Mouse (Mus musculus) forebrain, embryonic 10.5 days (tissue): ENCODE results near the gene Samsn1. TPM values are rescaled to one million over a fixed set of nuclear protein-coding genes. Genes with fewer than 3 reads are reported as not detected.

ENCODE experiments used
- DNase-seq: peaks from one replicate; pipeline ENCODE4 v3.0.0-alpha.2; 2017; ENCODE audit warnings: low spot score; ENCODE audit errors: extremely low spot score
- H3K27ac ChIP-seq: fragments of 300-500 bp; sonication (generic); 2 replicates; pipeline ENCODE4 v1.5.1; 2016; ENCODE audit warnings: mild to moderate bottlenecking
- H3K27me3 ChIP-seq: fragments of 300-500 bp; sonication (generic); 2 replicates; pipeline ENCODE4 v1.6.1; 2016; ENCODE audit warnings: mild to moderate bottlenecking; ENCODE audit not compliant: poor library complexity, severe bottlenecking
- H3K36me3 ChIP-seq: fragments of 300-500 bp; sonication (generic); replicated peaks from 2 replicates; pipeline ENCODE4 v1.6.1; 2016; ENCODE audit warnings: mild to moderate bottlenecking, moderate library complexity
- H3K4me1 ChIP-seq: fragments of 300-500 bp; sonication (generic); 2 replicates; pipeline ENCODE4 v1.6.1; 2016
- H3K4me3 ChIP-seq: fragments of 300-500 bp; sonication (generic); 2 replicates; pipeline ENCODE4 v1.5.1; 2016; ENCODE audit warnings: mild to moderate bottlenecking, moderate library complexity
- H3K9me3 ChIP-seq: fragments of 300-500 bp; sonication (generic); 2 replicates; pipeline ENCODE4 v1.6.1; 2016; ENCODE audit warnings: mild to moderate bottlenecking, moderate library complexity
- WGBS: fragments of 180-500 bp; shearing (Covaris S2); methylation state at CpG from one replicate; pipeline ENCODE4 v1.1.7; 2016; 5-methylcytosine and 5-hydroxymethylcytosine counted together
- polyA plus RNA-seq: library from polyadenylated mRNA; unstranded; fragments of >200 nt; fragmentation: Nextera tagmentation; extraction: Ambion mirVana; gene quantifications from 2 replicates; pipeline ENCODE4 v1.2.1, GENCODE M21; 2016

Samsn1 gene
- polyA plus RNA-seq, 1 experiment from 2014 or later: 2.1 TPM

DNA sequence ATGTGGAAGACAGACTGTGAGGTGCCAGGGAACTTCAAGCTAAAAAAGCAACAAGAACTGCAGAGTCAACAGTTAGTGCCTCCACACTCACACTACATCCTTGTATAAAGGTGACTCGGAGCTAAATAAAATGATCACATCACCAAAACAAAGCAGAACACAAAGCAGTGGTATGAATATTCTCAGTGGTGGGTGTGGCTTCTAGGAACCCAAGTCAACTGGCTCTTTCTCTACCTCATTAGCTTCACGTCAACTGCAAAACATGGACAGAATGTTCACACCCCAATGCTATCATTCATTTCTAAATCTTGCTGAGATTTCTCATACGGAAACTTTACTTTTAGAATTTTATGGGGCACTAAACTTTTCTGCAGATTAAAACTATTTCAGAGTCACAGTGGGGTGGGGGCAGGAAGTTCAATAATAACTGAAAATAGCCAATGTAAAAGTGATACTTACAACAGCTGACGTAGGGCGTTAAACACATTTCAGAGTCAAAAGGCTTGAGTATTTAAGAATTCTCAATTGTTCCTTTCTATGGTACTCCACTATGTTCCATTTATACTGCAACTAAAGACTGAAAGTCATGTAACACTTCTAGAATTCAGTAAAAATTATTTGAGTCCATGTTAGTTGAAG is 127.7 kb downstream of the Samsn1 start:
- Histone ChIP-seq H3K36me3 (no peaks in the 10 kb centered on the region), H3K4me1 (no peaks in the 10 kb centered on the region), H3K27ac (no peak overlapping the region), H3K4me3 (no peak overlapping the region), H3K27me3 (no peaks in the 10 kb centered on the region), H3K9me3 (no peaks in the 10 kb centered on the region)
- no peak for DNase-seq
- 90% methylated on average over 5 of the region's 5 CpGs for WGBS

- no peaks in the 10 kb centered on the region for H3K4me1 ChIP-seq
- H3K9me3 ChIP-seq: no peaks in the 10 kb centered on the region
- no peak overlapping the region for H3K27ac ChIP-seq
- H3K36me3 ChIP-seq: no peaks in the 10 kb centered on the region
- H3K4me3 ChIP-seq: no peak overlapping the region
- 87% methylated on average over 1 of the region's 1 CpGs for WGBS
- no peaks in the 10 kb centered on the region for H3K27me3 ChIP-seq
- DNase-seq: no peak
Measured at GRCm38 (mm10) chr16:75893470-75893869, 128.6 kb downstream of the Samsn1 start.

GRCm38 (mm10) chr16:75889081-75889646 is 132.9 kb downstream of the Samsn1 start:
- Histone ChIP-seq H3K4me1 (no peaks in the 10 kb centered on the region), H3K27me3 (no peaks in the 10 kb centered on the region), H3K9me3 (no peaks in the 10 kb centered on the region), H3K4me3 (no peak overlapping the region), H3K27ac (no peak overlapping the region), H3K36me3 (no peaks in the 10 kb centered on the region)
- no peak for DNase-seq
- 55% methylated on average over 6 of the region's 6 CpGs for WGBS

GRCm38 (mm10) chr16:75887203-75887602 is 134.9 kb downstream of the Samsn1 start:
- Histone ChIP-seq H3K4me3 (no peak overlapping the region), H3K36me3 (no peaks in the 10 kb centered on the region), H3K27me3 (no peaks in the 10 kb centered on the region), H3K9me3 (no peaks in the 10 kb centered on the region), H3K27ac (no peak overlapping the region), H3K4me1 (no peaks in the 10 kb centered on the region)
- WGBS: 83% methylated on average over 6 of the region's 6 CpGs
- no peak for DNase-seq

GRCm38 (mm10) chr16:75878885-75879284 is 143.2 kb downstream of the Samsn1 start:
- 86% methylated on average over 2 of the region's 2 CpGs for WGBS

DNA sequence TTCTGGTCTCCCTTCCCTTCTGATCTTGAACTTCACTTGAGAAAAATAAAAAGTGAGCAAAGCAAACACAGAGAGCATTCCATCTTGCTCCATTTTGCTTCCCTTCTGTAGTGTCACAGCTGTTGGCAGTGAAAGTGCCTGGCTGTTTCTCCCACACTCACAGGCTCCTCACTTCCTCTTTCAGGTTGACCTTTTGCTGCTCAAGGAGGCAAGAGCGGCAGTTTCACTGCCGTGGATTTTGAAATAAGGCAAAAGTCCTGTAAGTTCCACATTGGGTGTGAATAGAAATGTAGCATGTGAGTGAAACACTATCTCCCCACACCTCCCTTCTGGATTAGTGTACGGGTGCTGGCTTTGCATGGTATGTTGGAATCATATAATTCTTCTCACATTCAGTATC is 144.9 kb downstream of the Samsn1 start:
- no peaks in the 10 kb centered on the region for H3K36me3 ChIP-seq
- no peaks in the 10 kb centered on the region for H3K9me3 ChIP-seq
- no peaks in the 10 kb centered on the region for H3K4me1 ChIP-seq
- no peak overlapping the region for H3K4me3 ChIP-seq
- no peak overlapping the region for H3K27ac ChIP-seq
- no peaks in the 10 kb centered on the region for H3K27me3 ChIP-seq
- no peak for DNase-seq
- WGBS: 87% methylated on average over 3 of the region's 3 CpGs

More at GRCm38 (mm10) chr16:75878885-75879284, 143.2 kb downstream of the Samsn1 start:
- Histone ChIP-seq H3K36me3 (no peaks in the 10 kb centered on the region), H3K9me3 (no peaks in the 10 kb centered on the region), H3K4me3 (no peak overlapping the region), H3K4me1 (no peaks in the 10 kb centered on the region), H3K27me3 (no peaks in the 10 kb centered on the region), H3K27ac (no peak overlapping the region)
- no peak for DNase-seq

GRCm38 (mm10) chr16:75875896-75876295 is 146.2 kb downstream of the Samsn1 start:
- no peak for DNase-seq
- WGBS: 89% methylated on average over 4 of the region's 4 CpGs
- Histone ChIP-seq H3K9me3 (no peaks in the 10 kb centered on the region), H3K27ac (no peak overlapping the region), H3K4me3 (no peak overlapping the region), H3K27me3 (no peaks in the 10 kb centered on the region), H3K36me3 (no peaks in the 10 kb centered on the region), H3K4me1 (no peaks in the 10 kb centered on the region)

DNA sequence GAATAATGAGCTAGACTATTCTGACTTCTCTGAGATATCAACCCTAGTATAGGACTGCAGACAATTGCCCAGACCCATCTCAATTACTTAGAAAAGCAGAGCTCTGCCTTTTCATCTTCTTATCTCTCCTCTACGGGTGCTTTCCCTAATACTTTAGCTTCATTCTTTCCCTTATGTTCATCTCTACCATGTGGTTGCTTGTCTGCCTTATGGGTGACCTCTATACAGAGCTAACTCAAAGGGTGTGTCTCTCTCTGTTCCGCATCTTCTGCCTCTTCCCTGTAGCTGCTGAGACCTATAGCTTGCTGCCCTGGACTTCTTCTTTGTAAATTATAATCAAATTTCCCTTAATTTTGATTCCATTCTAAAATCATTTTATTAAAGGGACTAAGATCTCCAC is 147.6 kb downstream of the Samsn1 start:
- no peaks in the 10 kb centered on the region for H3K4me1 ChIP-seq
- no peaks in the 10 kb centered on the region for H3K27me3 ChIP-seq
- no peaks in the 10 kb centered on the region for H3K9me3 ChIP-seq
- no peak overlapping the region for H3K4me3 ChIP-seq
- no peak for DNase-seq
- no peak overlapping the region for H3K27ac ChIP-seq
- H3K36me3 ChIP-seq: no peaks in the 10 kb centered on the region
- 82% methylated on average over 2 of the region's 2 CpGs for WGBS

DNA sequence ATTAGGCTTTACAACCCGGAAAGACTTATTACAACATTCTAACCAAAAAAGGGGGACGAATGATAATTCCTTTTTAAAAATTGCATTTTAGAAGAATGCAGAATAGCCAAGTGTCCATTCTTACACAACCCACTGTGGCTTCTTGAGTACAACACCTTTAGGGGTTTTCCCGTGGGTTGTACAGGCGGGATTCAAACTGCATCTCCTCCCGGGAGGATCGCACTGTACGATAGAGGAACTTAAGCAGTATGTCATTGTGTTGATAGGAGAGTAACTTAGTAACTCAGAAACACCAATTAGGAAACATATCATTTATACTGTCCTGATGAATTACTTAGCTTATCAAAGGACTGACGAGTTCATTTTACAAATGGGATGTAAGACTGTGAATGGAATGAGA is 149.8 kb downstream of the Samsn1 start:
- WGBS: 86% methylated on average over 8 of the region's 8 CpGs
- no peak for DNase-seq
- H3K4me1 ChIP-seq: no peaks in the 10 kb centered on the region
- no peaks in the 10 kb centered on the region for H3K27me3 ChIP-seq
- H3K9me3 ChIP-seq: no peaks in the 10 kb centered on the region
- no peak overlapping the region for H3K4me3 ChIP-seq
- H3K27ac ChIP-seq: no peak overlapping the region
- no peaks in the 10 kb centered on the region for H3K36me3 ChIP-seq

- no peaks in the 10 kb centered on the region for H3K27me3 ChIP-seq
- no peaks in the 10 kb centered on the region for H3K4me1 ChIP-seq
- no peaks in the 10 kb centered on the region for H3K36me3 ChIP-seq
- H3K4me3 ChIP-seq: no peak overlapping the region
- WGBS: 92% methylated on average over 6 of the region's 6 CpGs
- H3K27ac ChIP-seq: no peak overlapping the region
- no peak for DNase-seq
- no peaks in the 10 kb centered on the region for H3K9me3 ChIP-seq
Measured at GRCm38 (mm10) chr16:75867400-75867799, 154.7 kb downstream of the Samsn1 start.

DNA sequence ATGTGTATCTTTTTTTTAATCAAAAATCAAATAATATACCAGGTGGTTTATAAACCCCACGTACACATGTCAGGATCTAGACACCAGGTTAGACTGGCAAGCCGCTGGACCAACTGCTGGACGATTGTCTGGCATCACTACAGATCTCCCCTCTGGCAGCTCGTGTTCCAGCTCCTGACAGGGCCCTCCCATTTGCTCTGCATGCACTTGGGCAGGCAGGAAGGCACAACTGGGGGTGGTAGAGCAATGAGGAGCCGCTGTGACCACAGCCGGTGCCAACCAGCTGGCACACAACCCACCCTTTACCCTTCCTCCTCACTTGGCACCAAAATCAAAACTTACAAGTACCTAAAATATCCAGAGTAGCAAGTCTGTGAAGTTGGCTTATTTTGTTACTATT is 156.6 kb downstream of the Samsn1 start:
- WGBS: 86% methylated on average over 6 of the region's 6 CpGs
- H3K9me3 ChIP-seq: no peaks in the 10 kb centered on the region
- H3K4me1 ChIP-seq: 0 out of 2 replicates have a peak, but pooled peaks cover 3% of the 10 kb centered on the region
- H3K27me3 ChIP-seq: no peaks in the 10 kb centered on the region
- no peak overlapping the region for H3K27ac ChIP-seq
- no peak for DNase-seq
- H3K4me3 ChIP-seq: no peak overlapping the region
- H3K36me3 ChIP-seq: no peaks in the 10 kb centered on the region

DNA sequence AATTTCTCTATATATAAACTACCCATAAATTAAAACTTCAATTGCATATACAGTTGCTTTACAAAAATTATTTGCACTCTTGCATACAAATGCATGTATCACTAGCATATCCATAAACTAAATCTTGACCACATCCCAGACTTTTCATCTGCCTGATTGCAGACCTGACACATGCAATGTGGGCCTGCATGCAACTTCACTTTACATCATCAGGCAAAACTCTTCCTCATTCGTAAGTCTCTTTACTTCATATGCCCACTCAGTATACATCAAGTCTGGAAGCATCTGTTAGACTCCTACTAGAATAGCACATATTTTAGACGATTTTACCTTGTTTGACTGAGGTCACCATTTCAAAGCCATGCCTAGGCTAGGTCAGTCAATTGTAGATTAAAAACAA is 157.4 kb downstream of the Samsn1 start:
- no peaks in the 10 kb centered on the region for H3K27me3 ChIP-seq
- H3K36me3 ChIP-seq: no peaks in the 10 kb centered on the region
- no peaks in the 10 kb centered on the region for H3K9me3 ChIP-seq
- H3K4me1 ChIP-seq: 0 out of 2 replicates have a peak, but pooled peaks cover 3% of the 10 kb centered on the region
- no peak overlapping the region for H3K27ac ChIP-seq
- WGBS: 85% methylated on average over 2 of the region's 2 CpGs
- no peak for DNase-seq
- H3K4me3 ChIP-seq: no peak overlapping the region

- WGBS: 85% methylated on average over 2 of the region's 2 CpGs
- Histone ChIP-seq H3K36me3 (no peaks in the 10 kb centered on the region), H3K4me1 (no peaks in the 10 kb centered on the region), H3K27ac (no peak overlapping the region), H3K4me3 (no peak overlapping the region), H3K9me3 (no peaks in the 10 kb centered on the region), H3K27me3 (no peaks in the 10 kb centered on the region)
- no peak for DNase-seq
Measured at GRCm38 (mm10) chr16:75856343-75856742, 165.7 kb downstream of the Samsn1 start.
